Mouse (Mus musculus) myocyte (in vitro differentiated cells): ENCODE measurements around the gene Scrt2.

Source experiments
- POLR2A ChIP-seq: IDR thresholded peaks from one replicate; pipeline ENCODE4 v1.6.1; 2011; ENCODE audit warnings: low read depth, mild to moderate bottlenecking, control low read depth, moderate library complexity; ENCODE audit not compliant: insufficient read length
- REST ChIP-seq: IDR thresholded peaks from one replicate; pipeline ENCODE4 v1.6.1; 2011; ENCODE audit warnings: mild to moderate bottlenecking, control low read depth, moderate library complexity; ENCODE audit not compliant: insufficient read depth, insufficient read length
- SRF ChIP-seq: IDR thresholded peaks from one replicate; pipeline ENCODE4 v1.6.1; 2011; ENCODE audit warnings: low read depth; ENCODE audit not compliant: control insufficient read depth, insufficient read length

DNA sequence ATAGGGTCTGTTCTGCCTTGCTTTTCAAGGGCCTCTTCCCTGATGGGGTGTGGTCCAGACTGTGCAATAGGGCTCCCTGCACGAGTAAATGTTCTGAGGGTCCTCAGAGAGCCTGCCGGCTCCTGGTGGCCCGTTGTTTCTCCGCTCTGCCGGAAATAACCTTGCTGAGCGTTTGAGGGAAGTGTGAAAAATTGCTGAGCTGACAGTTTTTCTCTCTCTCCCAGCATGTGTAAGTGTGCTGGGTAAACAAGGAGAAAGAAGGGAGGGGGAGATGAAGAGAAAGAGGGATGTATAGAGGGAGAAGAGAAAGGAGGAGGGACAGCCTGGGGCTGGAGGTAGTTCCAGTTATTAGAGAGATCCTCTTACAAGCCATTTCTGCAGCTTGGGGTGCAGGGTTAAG lies 3.0 kb downstream of the Scrt2 start:
- TF ChIP-seq REST (no peak), SRF (no peak), POLR2A (no peak)
